Mouse (Mus musculus): ENCODE measurements at regions not wholly inside any gene's neighbourhood (a gene's known extent, or its start where the extent isn't known, plus 50 kb on each side); places are given as distances from the start of the nearest gene placed in this dataset.

GRCm38 (mm10) chr11:112197620-112198268 is 584.3 kb upstream of the Sox9 start:
- peaks cover 5% of the 10 kb centered on the region for H3K4me1 ChIP-seq (ENCODE audit: control insufficient read depth, insufficient read depth, low read depth, low read length)
- H3K36me3 ChIP-seq (ENCODE audit: control insufficient read depth, insufficient read depth, low read length) = no peaks in the 10 kb centered on the region
- no peak overlapping the region; the same call in 1 of the 2 replicates for H3K4me3 ChIP-seq (ENCODE audit: low read length)
- WGBS = 13% methylated on average over 18 of the region's 18 CpGs
- no peaks in the 10 kb centered on the region for H3K9me3 ChIP-seq (ENCODE audit: control insufficient read depth, low read length)
- no peaks in the 10 kb centered on the region for H3K27me3 ChIP-seq (replicated peaks; ENCODE audit: control insufficient read depth, insufficient read depth, low read length)
- peak overlapping the region; percentile 35 for H3K4me2 ChIP-seq (ENCODE audit: low read length)
- H3K27ac ChIP-seq (ENCODE audit: low read depth, low read length) = no peak overlapping the region
- H3K9ac ChIP-seq (ENCODE audit: low read depth, low read length) = no peak overlapping the region; the same call in 1 of the 2 replicates
- ATAC-seq = peak; percentile 54; the same call in 1 of the 2 replicates

- H3K27me3 ChIP-seq (replicated peaks; ENCODE audit: control insufficient read depth, insufficient read depth, low read length) = no peaks in the 10 kb centered on the region
- no peak overlapping the region for H3K4me3 ChIP-seq (ENCODE audit: low read length)
- H3K36me3 ChIP-seq (ENCODE audit: control insufficient read depth, insufficient read depth, low read length) = no peaks in the 10 kb centered on the region
- H3K27ac ChIP-seq (ENCODE audit: low read depth, low read length) = no peak overlapping the region
- H3K4me1 ChIP-seq (ENCODE audit: control insufficient read depth, insufficient read depth, low read depth, low read length) = no peaks in the 10 kb centered on the region
- ATAC-seq = no peak
- no peaks in the 10 kb centered on the region for H3K9me3 ChIP-seq (ENCODE audit: control insufficient read depth, low read length)
- WGBS = 56% methylated on average over 2 of the region's 2 CpGs
- H3K9ac ChIP-seq (ENCODE audit: low read depth, low read length) = no peak overlapping the region
- H3K4me2 ChIP-seq (ENCODE audit: low read length) = no peak overlapping the region
Measured at GRCm38 (mm10) chr11:112204561-112204960, 577.5 kb upstream of the Sox9 start.

- no peak overlapping the region for H3K27ac ChIP-seq (ENCODE audit: low read depth, low read length)
- no peak overlapping the region for H3K9ac ChIP-seq (ENCODE audit: low read depth, low read length)
- H3K9me3 ChIP-seq (ENCODE audit: control insufficient read depth, low read length) = no peaks in the 10 kb centered on the region
- ATAC-seq = no peak
- H3K4me1 ChIP-seq (ENCODE audit: control insufficient read depth, insufficient read depth, low read depth, low read length) = no peaks in the 10 kb centered on the region
- H3K36me3 ChIP-seq (ENCODE audit: control insufficient read depth, insufficient read depth, low read length) = no peaks in the 10 kb centered on the region
- no peak overlapping the region for H3K4me3 ChIP-seq (ENCODE audit: low read length)
- H3K4me2 ChIP-seq (ENCODE audit: low read length) = no peak overlapping the region
- 33% methylated on average over 4 of the region's 4 CpGs for WGBS
- H3K27me3 ChIP-seq (replicated peaks; ENCODE audit: control insufficient read depth, insufficient read depth, low read length) = no peaks in the 10 kb centered on the region
Measured at GRCm38 (mm10) chr11:112209414-112209813, 572.6 kb upstream of the Sox9 start.

- no peak overlapping the region for H3K9ac ChIP-seq (ENCODE audit: low read depth, low read length)
- no peak overlapping the region for H3K4me3 ChIP-seq (ENCODE audit: low read length)
- no peak overlapping the region for H3K27ac ChIP-seq (ENCODE audit: low read depth, low read length)
- no peaks in the 10 kb centered on the region for H3K4me1 ChIP-seq (ENCODE audit: control insufficient read depth, insufficient read depth, low read depth, low read length)
- ATAC-seq = no peak
- 87% methylated on average over 5 of the region's 5 CpGs for WGBS
- H3K9me3 ChIP-seq (ENCODE audit: control insufficient read depth, low read length) = no peaks in the 10 kb centered on the region
- H3K36me3 ChIP-seq (ENCODE audit: control insufficient read depth, insufficient read depth, low read length) = no peaks in the 10 kb centered on the region
- H3K27me3 ChIP-seq (replicated peaks; ENCODE audit: control insufficient read depth, insufficient read depth, low read length) = no peaks in the 10 kb centered on the region
- no peak overlapping the region for H3K4me2 ChIP-seq (ENCODE audit: low read length)
Measured at GRCm38 (mm10) chr11:112219046-112219720, 562.8 kb upstream of the Sox9 start.

GRCm38 (mm10) chr11:112234492-112235116 is 547.4 kb upstream of the Sox9 start:
- H3K27me3 ChIP-seq (replicated peaks; ENCODE audit: control insufficient read depth, insufficient read depth, low read length) = no peaks in the 10 kb centered on the region
- no peak overlapping the region for H3K27ac ChIP-seq (ENCODE audit: low read depth, low read length)
- 65% methylated on average over 7 of the region's 7 CpGs for WGBS
- peak; percentile 81; the same call in 1 of the 2 replicates for ATAC-seq
- no peaks in the 10 kb centered on the region for H3K4me1 ChIP-seq (ENCODE audit: control insufficient read depth, insufficient read depth, low read depth, low read length)
- no peak overlapping the region for H3K4me2 ChIP-seq (ENCODE audit: low read length)
- no peaks in the 10 kb centered on the region for H3K9me3 ChIP-seq (ENCODE audit: control insufficient read depth, low read length)
- H3K36me3 ChIP-seq (ENCODE audit: control insufficient read depth, insufficient read depth, low read length) = no peaks in the 10 kb centered on the region
- no peak overlapping the region for H3K4me3 ChIP-seq (ENCODE audit: low read length)
- H3K9ac ChIP-seq (ENCODE audit: low read depth, low read length) = no peak overlapping the region

GRCm38 (mm10) chr11:112238960-112239884 is 542.8 kb upstream of the Sox9 start:
- WGBS = 74% methylated on average over 19 of the region's 19 CpGs
- no peaks in the 10 kb centered on the region for H3K27me3 ChIP-seq (replicated peaks; ENCODE audit: control insufficient read depth, insufficient read depth, low read length)
- no peaks in the 10 kb centered on the region for H3K9me3 ChIP-seq (ENCODE audit: control insufficient read depth, low read length)
- no peak overlapping the region for H3K27ac ChIP-seq (ENCODE audit: low read depth, low read length)
- no peak overlapping the region for H3K4me2 ChIP-seq (ENCODE audit: low read length)
- no peak overlapping the region for H3K4me3 ChIP-seq (ENCODE audit: low read length)
- no peaks in the 10 kb centered on the region for H3K36me3 ChIP-seq (ENCODE audit: control insufficient read depth, insufficient read depth, low read length)
- H3K9ac ChIP-seq (ENCODE audit: low read depth, low read length) = no peak overlapping the region
- no peaks in the 10 kb centered on the region for H3K4me1 ChIP-seq (ENCODE audit: control insufficient read depth, insufficient read depth, low read depth, low read length)
- ATAC-seq = no peak

- Histone ChIP-seq H3K4me2 (ENCODE audit: low read length) (no peak overlapping the region), H3K4me3 (ENCODE audit: low read length) (no peak overlapping the region), H3K9ac (ENCODE audit: low read depth, low read length) (no peak overlapping the region), H3K36me3 (ENCODE audit: control insufficient read depth, insufficient read depth, low read length) (no peaks in the 10 kb centered on the region), H3K9me3 (ENCODE audit: control insufficient read depth, low read length) (no peaks in the 10 kb centered on the region), H3K27ac (ENCODE audit: low read depth, low read length) (no peak overlapping the region), H3K27me3 (replicated peaks; ENCODE audit: control insufficient read depth, insufficient read depth, low read length) (no peaks in the 10 kb centered on the region), H3K4me1 (ENCODE audit: control insufficient read depth, insufficient read depth, low read depth, low read length) (no peaks in the 10 kb centered on the region)
- no peak for ATAC-seq
- 95% methylated on average over 1 of the region's 1 CpGs for WGBS
Measured at GRCm38 (mm10) chr11:112252548-112252947, 529.5 kb upstream of the Sox9 start.

- ATAC-seq = no peak
Measured at GRCm38 (mm10) chr11:112253061-112253460, 529.0 kb upstream of the Sox9 start.

More at GRCm38 (mm10) chr11:112253061-112253460, 529.0 kb upstream of the Sox9 start:
- 92% methylated on average over 3 of the region's 3 CpGs for WGBS
- H3K36me3 ChIP-seq (ENCODE audit: control insufficient read depth, insufficient read depth, low read length) = no peaks in the 10 kb centered on the region
- H3K27ac ChIP-seq (ENCODE audit: low read depth, low read length) = no peak overlapping the region
- no peak overlapping the region for H3K9ac ChIP-seq (ENCODE audit: low read depth, low read length)
- H3K4me3 ChIP-seq (ENCODE audit: low read length) = no peak overlapping the region
- no peak overlapping the region for H3K4me2 ChIP-seq (ENCODE audit: low read length)
- no peaks in the 10 kb centered on the region for H3K4me1 ChIP-seq (ENCODE audit: control insufficient read depth, insufficient read depth, low read depth, low read length)
- no peaks in the 10 kb centered on the region for H3K9me3 ChIP-seq (ENCODE audit: control insufficient read depth, low read length)
- no peaks in the 10 kb centered on the region for H3K27me3 ChIP-seq (replicated peaks; ENCODE audit: control insufficient read depth, insufficient read depth, low read length)

Measured in hindbrain, embryonic 16.5 days (tissue).